Mouse (Mus musculus): ENCODE results near the gene Fcgr3. TPM values are rescaled to one million over a fixed set of nuclear protein-coding genes. Genes with fewer than 3 reads are reported as not detected.

The Fcgr3 gene
- 30.2 and 49.4 TPM in 2 replicates for total RNA-seq (2017)

GRCm38 (mm10) chr1:171064491-171065242 is at the start of gene Fcgr3:
Gene Fcgr3, minus strand, starts transcription at chr1:171064935.
- peak; percentile 13 to 34 for ATAC-seq (replicated peaks in 1 of 2; ENCODE audit: insufficient read depth in 1 of 2, low FRiP score in 2 of 2, low TSS enrichment in 1 of 2, low read depth in 1 of 2, poor library complexity in 2 of 2, severe bottlenecking in 2 of 2)

GRCm38 (mm10) chr1:171113873-171114299 is 49.2 kb upstream of the Fcgr3 start, which contains the start of gene Cfap126:
Gene Cfap126, plus strand, starts transcription at chr1:171113918.
- ATAC-seq (replicated peaks in 1 of 2; ENCODE audit: insufficient read depth in 1 of 2, low FRiP score in 2 of 2, low TSS enrichment in 1 of 2, low read depth in 1 of 2, poor library complexity in 2 of 2, severe bottlenecking in 2 of 2), result peak; percentile 50 to 57

DNA sequence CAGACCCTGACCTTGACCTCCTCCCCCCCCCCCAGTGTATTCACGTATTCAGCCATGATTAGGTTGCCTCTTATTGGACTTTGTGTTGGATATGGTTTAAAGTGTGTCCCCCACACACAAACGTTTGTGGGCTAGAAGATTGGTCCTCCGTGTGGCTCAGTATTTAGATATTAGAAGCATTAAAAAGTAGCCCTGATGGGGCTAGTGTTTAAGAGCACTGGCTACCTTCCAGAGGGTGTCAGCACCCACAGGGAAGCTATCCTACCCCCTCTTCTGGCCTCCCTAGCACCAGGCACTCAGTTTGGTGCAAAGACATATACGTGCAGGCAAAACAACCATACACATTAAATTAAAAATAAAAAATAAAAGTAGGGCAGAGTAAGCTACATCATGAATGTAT is 48.3 kb upstream of the Fcgr3 start:
- ATAC-seq (replicated peaks in 1 of 2; ENCODE audit: insufficient read depth in 1 of 2, low FRiP score in 2 of 2, low TSS enrichment in 1 of 2, low read depth in 1 of 2, poor library complexity in 2 of 2, severe bottlenecking in 2 of 2), result no peak

DNA sequence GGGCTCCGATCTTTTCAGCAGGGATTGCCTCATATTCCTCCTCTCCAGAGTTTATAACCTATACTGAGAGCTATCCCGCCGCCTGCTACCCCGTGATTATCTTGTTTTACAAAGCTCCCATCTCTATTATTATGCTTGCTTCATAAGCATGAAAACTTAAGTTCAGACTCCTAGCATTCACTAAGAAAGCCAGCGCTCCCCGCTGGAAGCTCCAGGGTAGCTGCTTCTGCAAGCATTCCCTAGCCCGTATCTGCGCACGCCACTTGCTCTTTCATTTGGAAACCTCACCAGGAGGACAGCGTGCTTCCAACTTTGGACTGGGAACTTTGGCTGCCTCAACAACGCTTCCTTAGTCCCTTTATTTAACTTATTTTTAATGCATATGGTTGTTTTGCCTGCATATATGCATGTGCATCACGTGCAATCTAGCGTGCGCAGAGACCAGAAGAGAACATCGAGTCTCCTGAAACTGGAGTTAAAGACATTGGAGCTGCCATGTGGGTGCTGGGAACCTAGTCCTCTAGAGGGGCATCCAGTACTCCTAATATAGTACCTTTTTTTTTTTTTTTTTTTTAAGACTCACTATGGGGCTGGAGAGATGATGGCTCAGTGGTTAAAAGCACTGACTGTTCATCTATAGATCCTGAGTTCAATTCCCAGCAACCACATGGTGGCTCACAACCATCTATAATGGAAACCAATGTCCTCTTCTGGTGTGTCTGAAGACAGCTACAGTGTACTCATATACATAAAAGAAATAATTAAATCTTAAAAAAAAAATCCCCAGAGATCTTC is 47.2 kb upstream of the Fcgr3 start:
- peak; percentile 17 to 18; a peak in 2 of 4 replicates for ATAC-seq (replicated peaks in 1 of 2; ENCODE audit: insufficient read depth in 1 of 2, low FRiP score in 2 of 2, low TSS enrichment in 1 of 2, low read depth in 1 of 2, poor library complexity in 2 of 2, severe bottlenecking in 2 of 2)

GRCm38 (mm10) chr1:171111020-171111780 is 46.5 kb upstream of the Fcgr3 start:
- ATAC-seq (replicated peaks in 1 of 2; ENCODE audit: insufficient read depth in 1 of 2, low FRiP score in 2 of 2, low TSS enrichment in 1 of 2, low read depth in 1 of 2, poor library complexity in 2 of 2, severe bottlenecking in 2 of 2), result peak; percentile 77 to 81

DNA sequence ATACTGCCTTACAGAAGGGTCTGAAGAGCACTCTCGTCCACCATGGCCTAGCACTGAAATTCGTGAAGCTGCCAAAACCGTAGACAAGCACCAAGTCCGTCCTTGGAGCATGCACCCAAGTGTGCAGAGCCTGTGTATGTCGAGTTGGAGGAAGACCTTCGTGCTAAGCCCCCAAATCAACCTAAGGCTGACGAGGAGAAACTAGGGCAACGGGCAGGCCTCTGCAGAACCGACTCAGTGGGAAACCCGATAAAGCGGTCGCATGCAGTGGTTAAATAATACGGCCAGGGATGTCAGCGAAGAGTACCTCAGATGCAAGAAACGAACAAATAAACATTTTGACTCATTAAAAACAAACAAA is 45.9 kb upstream of the Fcgr3 start:
- no peak; a peak in 1 of 4 replicates for ATAC-seq (replicated peaks in 1 of 2; ENCODE audit: insufficient read depth in 1 of 2, low FRiP score in 2 of 2, low TSS enrichment in 1 of 2, low read depth in 1 of 2, poor library complexity in 2 of 2, severe bottlenecking in 2 of 2)

- no peak for ATAC-seq (replicated peaks in 1 of 2; ENCODE audit: insufficient read depth in 1 of 2, low FRiP score in 2 of 2, low TSS enrichment in 1 of 2, low read depth in 1 of 2, poor library complexity in 2 of 2, severe bottlenecking in 2 of 2)
These were observed 44.9 kb upstream of the Fcgr3 start for GRCm38 (mm10) chr1:171109620-171110019.

- no peak for ATAC-seq (replicated peaks in 1 of 2; ENCODE audit: insufficient read depth in 1 of 2, low FRiP score in 2 of 2, low TSS enrichment in 1 of 2, low read depth in 1 of 2, poor library complexity in 2 of 2, severe bottlenecking in 2 of 2)
These were observed 40.5 kb upstream of the Fcgr3 start for GRCm38 (mm10) chr1:171105226-171105625.

DNA sequence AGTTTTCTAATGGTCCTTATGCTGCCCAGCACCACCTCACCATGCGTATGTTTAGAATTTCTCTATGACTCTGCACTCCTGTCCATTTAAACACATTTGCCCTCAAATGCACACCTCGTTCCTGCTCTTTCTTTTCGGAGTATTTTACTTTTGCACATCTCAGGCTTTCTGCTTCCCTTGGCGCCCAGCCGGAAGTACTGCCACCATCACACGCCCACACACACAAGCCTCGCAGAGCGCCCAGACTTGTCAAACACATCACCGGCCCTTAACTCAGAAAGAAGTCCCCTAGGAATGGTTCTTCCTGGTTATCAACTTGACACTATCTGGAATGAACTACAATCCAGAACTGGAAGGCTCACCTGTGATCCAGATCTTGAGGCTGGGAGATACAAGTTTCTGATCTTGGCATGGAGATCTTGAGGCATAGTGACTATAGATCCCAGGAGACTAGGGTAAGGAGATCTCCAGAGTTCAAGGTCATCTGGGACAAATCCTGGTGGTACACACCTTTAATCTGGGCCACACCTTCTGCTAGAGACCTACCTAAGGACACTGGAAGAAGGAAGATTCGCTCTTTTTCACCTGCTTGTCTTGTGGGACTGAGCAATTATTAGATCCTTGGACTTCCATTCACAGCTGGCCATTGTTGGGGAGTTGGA is 38.6 kb upstream of the Fcgr3 start:
- ATAC-seq (replicated peaks in 1 of 2; ENCODE audit: insufficient read depth in 1 of 2, low FRiP score in 2 of 2, low TSS enrichment in 1 of 2, low read depth in 1 of 2, poor library complexity in 2 of 2, severe bottlenecking in 2 of 2), result peak; percentile 32 to 50; a peak in 2 of 4 replicates

- peak; percentile 46 to 73 for ATAC-seq (replicated peaks in 1 of 2; ENCODE audit: insufficient read depth in 1 of 2, low FRiP score in 2 of 2, low TSS enrichment in 1 of 2, low read depth in 1 of 2, poor library complexity in 2 of 2, severe bottlenecking in 2 of 2)
These were observed 37.9 kb upstream of the Fcgr3 start for GRCm38 (mm10) chr1:171102547-171103177.

DNA sequence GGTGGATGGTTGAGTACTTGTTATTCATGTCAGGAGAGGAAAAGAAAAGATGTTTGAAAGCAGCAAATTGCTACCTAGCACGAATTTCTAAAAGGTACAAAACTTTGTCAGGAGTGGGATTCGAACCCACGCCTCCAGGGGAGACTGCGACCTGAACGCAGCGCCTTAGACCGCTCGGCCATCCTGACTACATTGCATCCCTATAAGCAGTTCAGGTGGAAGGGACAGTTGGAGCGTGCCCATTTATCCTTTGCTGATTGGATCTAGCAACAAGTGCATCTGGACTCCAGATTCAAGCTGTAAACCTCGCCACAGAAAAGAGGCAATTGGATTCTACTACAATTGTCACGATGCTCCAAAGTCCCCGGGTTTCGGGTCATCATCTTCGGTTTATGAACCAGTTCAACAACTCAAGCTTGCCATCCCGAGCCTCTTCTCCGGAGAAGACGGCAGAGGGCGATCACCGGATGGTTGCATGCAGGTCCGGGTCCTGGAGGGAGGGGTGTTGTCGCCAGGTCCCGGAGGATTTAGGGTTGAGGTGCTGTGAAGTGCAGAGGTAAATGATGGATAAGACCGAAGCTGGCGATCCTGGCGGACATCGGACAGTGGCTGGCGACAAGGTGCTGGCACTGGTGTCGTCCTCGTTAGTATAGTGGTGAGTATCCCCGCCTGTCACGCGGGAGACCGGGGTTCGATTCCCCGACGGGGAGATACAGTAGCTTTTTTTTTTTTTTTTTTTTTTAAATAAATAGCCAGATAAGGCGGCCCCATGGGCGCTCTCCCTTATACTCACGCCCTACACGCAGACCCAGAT is 37.2 kb upstream of the Fcgr3 start:
- peak; percentile 55 to 71 for ATAC-seq (replicated peaks in 1 of 2; ENCODE audit: insufficient read depth in 1 of 2, low FRiP score in 2 of 2, low TSS enrichment in 1 of 2, low read depth in 1 of 2, poor library complexity in 2 of 2, severe bottlenecking in 2 of 2)

GRCm38 (mm10) chr1:171101033-171101432 is 36.3 kb upstream of the Fcgr3 start:
- no peak for ATAC-seq (replicated peaks in 1 of 2; ENCODE audit: insufficient read depth in 1 of 2, low FRiP score in 2 of 2, low TSS enrichment in 1 of 2, low read depth in 1 of 2, poor library complexity in 2 of 2, severe bottlenecking in 2 of 2)

DNA sequence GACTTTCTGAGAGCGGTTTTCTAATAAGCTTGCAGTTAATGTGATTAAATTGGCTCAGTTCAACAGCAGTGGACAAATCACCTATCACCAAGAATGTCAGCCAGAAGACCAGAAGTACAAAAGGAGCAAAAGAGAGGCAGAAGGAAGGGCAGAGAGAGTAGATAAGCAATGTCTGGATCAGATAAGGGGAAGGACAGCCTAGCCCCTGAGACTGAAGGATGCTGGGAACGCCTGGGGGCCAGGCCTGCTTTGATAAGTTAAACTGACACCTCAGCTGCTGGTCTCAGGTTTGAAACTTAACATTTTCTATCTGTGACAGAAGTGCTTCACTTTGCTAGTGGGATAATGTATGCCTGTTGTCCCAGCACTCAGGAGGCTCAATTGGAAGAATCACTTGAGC is 32.9 kb upstream of the Fcgr3 start:
- no peak for ATAC-seq (replicated peaks in 1 of 2; ENCODE audit: insufficient read depth in 1 of 2, low FRiP score in 2 of 2, low TSS enrichment in 1 of 2, low read depth in 1 of 2, poor library complexity in 2 of 2, severe bottlenecking in 2 of 2)

- no peak for ATAC-seq (replicated peaks in 1 of 2; ENCODE audit: insufficient read depth in 1 of 2, low FRiP score in 2 of 2, low TSS enrichment in 1 of 2, low read depth in 1 of 2, poor library complexity in 2 of 2, severe bottlenecking in 2 of 2)
These were observed 32.4 kb upstream of the Fcgr3 start for GRCm38 (mm10) chr1:171097136-171097535.

DNA sequence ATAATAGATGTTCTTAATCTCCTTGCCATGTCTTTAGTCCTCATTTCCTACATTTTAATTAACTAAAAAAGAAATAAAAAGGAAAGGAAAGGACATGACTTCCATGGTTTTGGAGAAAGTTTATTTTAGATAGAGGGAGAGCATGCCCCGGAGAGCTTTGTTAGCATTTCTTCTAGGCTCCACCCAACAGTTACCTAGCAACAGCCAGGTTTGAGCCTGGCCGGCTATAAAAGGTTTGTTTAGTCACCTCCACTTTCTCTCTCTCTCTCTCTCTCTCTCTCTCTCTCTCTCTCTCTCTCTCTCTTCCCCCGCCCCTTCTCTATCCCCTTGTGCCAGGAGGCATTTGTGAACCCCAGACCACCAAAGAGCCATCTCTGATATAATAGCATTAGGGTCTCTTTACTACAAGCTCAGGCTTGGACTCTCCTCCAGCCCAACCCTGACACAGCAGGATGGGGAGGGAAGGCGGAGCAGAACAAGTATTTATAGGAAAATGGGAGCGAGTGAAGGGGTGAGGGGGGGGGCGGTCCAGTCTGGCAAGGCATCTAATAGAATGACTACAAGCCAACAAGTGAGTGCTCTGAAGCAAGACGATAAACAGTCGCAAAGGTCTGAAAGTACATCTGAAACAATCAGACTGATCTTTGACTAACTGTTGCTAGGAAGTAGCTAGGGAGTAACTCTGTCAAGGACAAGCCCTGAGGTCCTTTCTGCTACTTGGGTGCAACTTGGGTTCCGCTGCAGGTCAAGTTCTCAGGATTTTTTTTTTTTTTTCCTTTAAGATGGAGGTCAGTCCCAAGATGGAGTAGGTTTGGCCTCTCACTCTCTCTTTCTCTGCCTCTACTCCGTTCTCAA is 31.6 kb upstream of the Fcgr3 start:
- no peak for ATAC-seq (replicated peaks in 1 of 2; ENCODE audit: insufficient read depth in 1 of 2, low FRiP score in 2 of 2, low TSS enrichment in 1 of 2, low read depth in 1 of 2, poor library complexity in 2 of 2, severe bottlenecking in 2 of 2)

All from hematopoietic stem cell, adult 5-6 weeks (primary cell).